Mouse (Mus musculus) ES-Bruce4 (cell line): ENCODE measurements around the gene 4930432K21Rik. TPM values are rescaled to one million over a fixed set of nuclear protein-coding genes. Genes with fewer than 3 reads are reported as not detected.

Source experiments
- H3K27ac ChIP-seq: 2 replicates; pipeline ENCODE4 v1.5.1; 2012; ENCODE audit warnings: low read length, inconsistent platforms; ENCODE audit not compliant: insufficient read depth
- H3K27me3 ChIP-seq: 2 replicates; pipeline ENCODE4 v1.6.1; 2012; ENCODE audit warnings: mild to moderate bottlenecking, low read length, inconsistent platforms; ENCODE audit not compliant: control insufficient read depth, poor library complexity, insufficient read depth, severe bottlenecking
- H3K36me3 ChIP-seq: 2 replicates; pipeline ENCODE4 v1.6.1; 2012; ENCODE audit warnings: inconsistent platforms, mild to moderate bottlenecking, low read length, moderate library complexity; ENCODE audit not compliant: control insufficient read depth, poor library complexity, insufficient read depth, severe bottlenecking
- H3K4me1 ChIP-seq: one replicate; pipeline ENCODE4 v1.8.1; 2011; ENCODE audit warnings: low read length; ENCODE audit not compliant: control insufficient read depth, insufficient read depth
- H3K4me3 ChIP-seq: 2 replicates; pipeline ENCODE4 v1.5.1; 2011; ENCODE audit warnings: low read depth, mild to moderate bottlenecking, low read length
- H3K9ac ChIP-seq: 2 replicates; pipeline ENCODE4 v1.6.1; 2012; ENCODE audit warnings: low read depth, mild to moderate bottlenecking, inconsistent platforms; ENCODE audit not compliant: poor library complexity, severe bottlenecking
- H3K9me3 ChIP-seq: replicated peaks from 2 replicates; pipeline ENCODE4 v1.6.1; 2012; ENCODE audit warnings: mild to moderate bottlenecking, low read length, inconsistent platforms; ENCODE audit not compliant: control insufficient read depth, poor library complexity, insufficient read depth, severe bottlenecking
- CTCF ChIP-seq: IDR thresholded peaks from one replicate; pipeline ENCODE4 v1.8.1; 2011; ENCODE audit warnings: low read depth, low read length
- EP300 ChIP-seq: IDR thresholded peaks from 2 replicates; pipeline ENCODE4 v1.6.1; 2011; ENCODE audit warnings: low read depth, low read length; ENCODE audit not compliant: insufficient read depth
- POLR2A ChIP-seq: IDR thresholded peaks from one replicate; pipeline ENCODE4 v1.8.1; 2011; ENCODE audit warnings: low read length; ENCODE audit not compliant: insufficient read depth
- polyA plus RNA-seq: library from polyadenylated mRNA; stranded (reverse); fragments of >200 nt; gene quantifications from 2 replicates; pipeline ENCODE4 v1.2.4, GENCODE M21; 2011; ENCODE audit warnings: low read depth; ENCODE audit not compliant: missing spikeins, insufficient read depth, insufficient read length

4930432K21Rik gene
- polyA plus RNA-seq, 1 experiment = 4.7 TPM

GRCm38 (mm10) chr8:84200126-84200555, 52.3 kb downstream of the 4930432K21Rik start:
- Histone ChIP-seq H3K9ac (peak overlapping the region; percentile 96), H3K4me1 (no peaks in the 10 kb centered on the region)

DNA sequence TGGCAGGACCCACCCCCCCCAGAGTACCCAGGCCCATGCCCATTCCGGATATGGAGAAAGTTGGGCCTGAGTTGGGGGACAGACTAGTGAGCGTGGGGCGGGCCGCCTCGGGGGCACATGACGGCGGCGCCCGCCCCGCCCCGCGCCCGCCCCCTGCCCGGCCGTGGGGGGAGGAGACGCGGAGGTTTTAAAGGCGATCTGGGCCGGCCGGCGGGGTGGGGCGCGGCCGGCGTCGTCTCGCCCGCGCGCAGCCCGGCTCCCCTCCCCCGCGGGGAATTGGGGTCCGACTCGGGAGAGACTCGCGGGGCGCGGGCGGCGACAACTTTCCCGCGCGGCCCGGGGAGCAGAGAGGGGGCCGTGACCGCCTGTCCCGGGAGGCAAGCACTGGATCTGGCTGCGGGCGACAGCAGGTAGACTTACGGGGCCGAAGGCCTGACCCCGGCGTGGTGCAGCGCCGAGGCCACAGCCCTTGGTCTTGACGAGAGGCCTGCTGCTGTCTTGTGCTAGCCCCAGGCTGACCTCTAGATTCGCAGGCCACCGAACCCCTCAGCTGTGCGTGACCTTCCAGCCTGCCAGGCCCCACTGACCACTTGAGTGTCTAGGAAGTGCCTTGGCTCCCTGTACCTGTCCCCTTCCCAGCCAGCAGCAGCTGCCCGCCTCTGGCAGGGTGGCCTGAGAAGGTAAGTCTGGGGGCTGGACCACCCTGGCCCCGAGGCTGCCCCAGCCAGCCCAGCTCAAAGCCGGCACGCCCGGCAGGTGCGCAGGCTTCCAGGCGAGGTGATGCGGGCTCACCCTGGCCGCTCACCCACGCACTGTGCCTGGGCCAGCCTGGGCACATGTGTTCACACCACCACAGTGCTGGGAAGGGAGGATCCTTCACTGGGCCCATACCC, 53.1 kb downstream of the 4930432K21Rik start:
- H3K27ac ChIP-seq = peak overlapping the region; percentile 21; the same call in 1 of the 2 replicates
- H3K4me1 ChIP-seq = no peaks in the 10 kb centered on the region
- H3K27me3 ChIP-seq = no peaks in the 10 kb centered on the region
- H3K36me3 ChIP-seq = no peaks in the 10 kb centered on the region
- H3K9ac ChIP-seq = peak overlapping the region; percentile 96
- TF ChIP-seq POLR2A (no peak), EP300 (no peak), CTCF (no peak)
- H3K9me3 ChIP-seq = no peaks in the 10 kb centered on the region
- peak overlapping the region; percentile 94 for H3K4me3 ChIP-seq

More at GRCm38 (mm10) chr8:84200126-84200555, 52.3 kb downstream of the 4930432K21Rik start:
- Histone ChIP-seq H3K27ac (peak overlapping the region; percentile 5; the same call in 1 of the 2 replicates), H3K4me3 (peak overlapping the region; percentile 33), H3K27me3 (no peaks in the 10 kb centered on the region), H3K9me3 (no peaks in the 10 kb centered on the region), H3K36me3 (no peaks in the 10 kb centered on the region)
- no peak for TF ChIP-seq EP300
- TF ChIP-seq CTCF = no peak
- TF ChIP-seq POLR2A = no peak

- Histone ChIP-seq H3K27me3 (no peaks in the 10 kb centered on the region), H3K9me3 (no peaks in the 10 kb centered on the region), H3K9ac (peak overlapping the region; percentile 96), H3K27ac (no peak overlapping the region), H3K4me1 (no peaks in the 10 kb centered on the region), H3K4me3 (peak overlapping the region; percentile 94), H3K36me3 (peaks cover under 1% of the 10 kb centered on the region; the same call in 1 of the 2 replicates)
- TF ChIP-seq EP300 = 0 out of 2 replicates have a peak, but pooled peaks have one; percentile 3
- TF ChIP-seq CTCF = no peak
Observed at GRCm38 (mm10) chr8:84201545-84202245, 53.9 kb downstream of the 4930432K21Rik start.

DNA sequence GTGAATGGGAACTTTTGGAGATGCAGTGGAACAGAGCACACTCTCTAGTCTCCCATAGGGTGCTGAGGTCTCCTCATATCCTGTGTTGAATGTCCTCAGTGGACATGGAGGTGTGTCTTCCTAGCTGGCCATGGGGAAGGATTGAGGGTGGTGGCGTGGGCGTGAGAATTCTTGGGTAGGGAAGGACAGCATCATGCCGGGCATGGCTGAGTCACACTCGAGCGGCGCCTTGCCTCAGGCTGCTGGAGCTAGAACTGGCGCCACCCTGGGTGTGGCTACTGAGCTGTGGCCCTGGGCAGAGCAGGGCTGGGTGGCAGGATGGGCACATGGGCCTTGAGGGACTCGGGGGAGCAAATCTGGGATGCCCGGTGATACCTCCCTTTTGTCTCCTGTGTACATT, 54.6 kb downstream of the 4930432K21Rik start:
- Histone ChIP-seq H3K27ac (no peak overlapping the region), H3K4me3 (peak overlapping the region; percentile 94), H3K9me3 (no peaks in the 10 kb centered on the region), H3K4me1 (no peaks in the 10 kb centered on the region), H3K36me3 (peaks cover 3% of the 10 kb centered on the region; the same call in 1 of the 2 replicates), H3K27me3 (no peaks in the 10 kb centered on the region), H3K9ac (peak overlapping the region; percentile 96)
- no peak for TF ChIP-seq CTCF
- TF ChIP-seq POLR2A = no peak
- TF ChIP-seq EP300 = no peak

DNA sequence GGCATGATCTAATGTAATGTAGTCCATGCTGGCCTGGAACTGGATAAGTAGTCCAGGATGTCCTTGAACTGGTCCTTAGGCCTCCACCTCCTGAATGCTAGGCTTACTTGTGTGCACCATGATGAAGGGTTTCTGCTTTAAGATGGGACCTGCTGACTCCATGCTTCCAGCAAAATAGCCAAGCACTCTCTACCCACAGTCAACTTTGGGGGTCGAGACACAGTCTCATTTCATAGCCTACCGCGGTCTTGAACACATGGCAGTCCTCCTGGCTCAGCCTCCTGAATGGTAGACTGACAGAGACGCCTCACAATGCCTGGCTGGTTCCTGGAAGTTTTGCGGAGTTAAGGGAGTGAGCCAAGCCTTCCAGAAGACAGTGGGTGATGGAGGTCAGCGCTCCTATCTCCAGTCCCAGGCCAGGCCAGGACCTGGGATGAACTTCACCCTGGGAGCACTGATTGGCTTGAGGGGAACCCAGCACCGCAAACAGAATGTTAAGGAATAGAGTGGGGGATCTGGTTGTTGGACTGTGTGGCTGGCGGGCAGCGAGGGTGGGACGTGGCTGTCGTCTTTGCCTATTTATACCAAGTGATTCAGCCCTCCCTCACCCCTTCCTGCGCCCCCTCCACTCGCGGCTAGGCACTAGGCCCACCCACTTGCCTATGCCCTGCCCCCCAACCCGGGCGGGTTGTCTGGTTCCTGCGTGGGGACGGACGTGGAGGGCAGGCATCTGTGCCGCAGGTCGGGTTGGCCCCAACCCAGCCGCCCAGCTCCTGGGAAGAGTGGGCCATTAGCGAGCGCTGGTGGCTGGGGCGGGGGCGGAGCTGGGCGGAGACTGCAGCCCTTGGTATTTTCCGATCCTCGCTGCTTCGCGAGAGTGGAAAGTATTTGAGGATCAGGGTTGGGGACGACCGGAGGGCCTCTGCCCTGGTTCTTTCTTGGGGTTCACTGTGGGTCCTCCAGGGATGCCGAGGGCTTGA, 55.4 kb downstream of the 4930432K21Rik start:
- H3K36me3 ChIP-seq = peaks cover 3% of the 10 kb centered on the region; the same call in 1 of the 2 replicates
- TF ChIP-seq EP300 (no peak), CTCF (no peak), POLR2A (no peak)
- H3K4me1 ChIP-seq = no peaks in the 10 kb centered on the region
- peak overlapping the region; percentile 64 for H3K4me3 ChIP-seq
- H3K27me3 ChIP-seq = no peaks in the 10 kb centered on the region
- H3K9me3 ChIP-seq = no peaks in the 10 kb centered on the region
- peak overlapping the region; percentile 96 for H3K9ac ChIP-seq
- peak overlapping the region; percentile 26 for H3K27ac ChIP-seq
